Mouse (Mus musculus) limb, embryonic 13.5 days (tissue): ENCODE results near the gene Limk2. TPM values are rescaled to one million over a fixed set of nuclear protein-coding genes. Genes with fewer than 3 reads are reported as not detected.

ENCODE experiments used
- ATAC-seq: fragments of 200-750 bp; cut with Nextera tagmentation; 2 replicates; pipeline ENCODE4 v1.8.0; 2017; ENCODE audit warnings: low read depth, moderate number of reproducible peaks, moderate TSS enrichment; ENCODE audit not compliant: low FRiP score
- H3K27ac ChIP-seq: fragments of 300-500 bp; sonication (generic); 2 replicates; pipeline ENCODE4 v1.5.1; 2015; ENCODE audit warnings: inconsistent platforms, mild to moderate bottlenecking, moderate library complexity
- H3K27me3 ChIP-seq: fragments of 300-500 bp; sonication (generic); 2 replicates; pipeline ENCODE4 v1.6.1; 2015; ENCODE audit warnings: mild to moderate bottlenecking, inconsistent platforms
- H3K36me3 ChIP-seq: fragments of 300-500 bp; sonication (generic); 2 replicates; pipeline ENCODE4 v1.6.1; 2015; ENCODE audit warnings: inconsistent platforms, mild to moderate bottlenecking, moderate library complexity
- H3K4me1 ChIP-seq: fragments of 300-500 bp; sonication (generic); 2 replicates; pipeline ENCODE4 v1.6.1; 2015; ENCODE audit warnings: inconsistent platforms
- H3K4me2 ChIP-seq: fragments of 300-500 bp; sonication (generic); replicated peaks from 2 replicates; pipeline ENCODE4 v1.6.1; 2015; ENCODE audit warnings: inconsistent platforms, mild to moderate bottlenecking, moderate library complexity
- H3K4me3 ChIP-seq: fragments of 300-500 bp; sonication (generic); 2 replicates; pipeline ENCODE4 v1.5.1; 2015; ENCODE audit warnings: moderate library complexity, mild to moderate bottlenecking, inconsistent platforms
- H3K9ac ChIP-seq: fragments of 300-500 bp; sonication (generic); 2 replicates; pipeline ENCODE4 v1.6.1; 2015; ENCODE audit warnings: mild to moderate bottlenecking, inconsistent platforms
- H3K9me3 ChIP-seq: fragments of 300-500 bp; sonication (generic); 2 replicates; pipeline ENCODE4 v1.6.1; 2016; ENCODE audit warnings: inconsistent platforms
- WGBS: fragments of 180-500 bp; shearing (Covaris S2); methylation state at CpG from one replicate; pipeline ENCODE4 v1.1.7; 2015; 5-methylcytosine and 5-hydroxymethylcytosine counted together
- polyA plus RNA-seq: library from polyadenylated mRNA; unstranded; fragments of >200 nt; fragmentation: Nextera tagmentation; extraction: Ambion mirVana; gene quantifications from 2 replicates; pipeline ENCODE4 v1.2.1, GENCODE M21; 2015

Gene Limk2
- polyA plus RNA-seq, 1 experiment from 2014 or later: 61.2 TPM

GRCm38 (mm10) chr11:3328806-3329775 lies 79.9 kb downstream of the Limk2 start:
- ATAC-seq: no peak
- 78% methylated on average over 11 of the region's 11 CpGs for WGBS
- H3K4me1 ChIP-seq: peaks cover 20% of the 10 kb centered on the region
- H3K27me3 ChIP-seq: no peaks in the 10 kb centered on the region
- no peak overlapping the region for H3K9ac ChIP-seq
- H3K4me2 ChIP-seq: no peak overlapping the region; the same call in 1 of the 2 replicates
- no peaks in the 10 kb centered on the region for H3K9me3 ChIP-seq
- no peak overlapping the region for H3K27ac ChIP-seq
- no peak overlapping the region for H3K4me3 ChIP-seq
- peaks cover 5% of the 10 kb centered on the region; the same call in 1 of the 2 replicates for H3K36me3 ChIP-seq

- no peak overlapping the region for H3K4me2 ChIP-seq
- H3K4me1 ChIP-seq: peaks cover 20% of the 10 kb centered on the region
- WGBS: 74% methylated on average over 5 of the region's 5 CpGs
- H3K27ac ChIP-seq: no peak overlapping the region
- H3K4me3 ChIP-seq: no peak overlapping the region
- no peaks in the 10 kb centered on the region for H3K27me3 ChIP-seq
- no peaks in the 10 kb centered on the region for H3K9me3 ChIP-seq
- H3K9ac ChIP-seq: no peak overlapping the region
- no peak for ATAC-seq
- peaks cover 2% of the 10 kb centered on the region; the same call in 1 of the 2 replicates for H3K36me3 ChIP-seq
Observed at GRCm38 (mm10) chr11:3328271-3328670, 80.7 kb downstream of the Limk2 start.

GRCm38 (mm10) chr11:3318286-3318685 lies 90.7 kb downstream of the Limk2 start:
- Histone ChIP-seq H3K4me3 (no peak overlapping the region), H3K4me1 (no peaks in the 10 kb centered on the region), H3K4me2 (no peak overlapping the region), H3K9ac (no peak overlapping the region), H3K27ac (no peak overlapping the region), H3K36me3 (peaks cover 7% of the 10 kb centered on the region; the same call in 1 of the 2 replicates), H3K27me3 (no peaks in the 10 kb centered on the region), H3K9me3 (no peaks in the 10 kb centered on the region)
- no peak for ATAC-seq
- whole genome bisulfite sequencing: 85% methylated on average over 3 of the region's 3 CpGs

- peaks cover 42% of the 10 kb centered on the region for H3K36me3 ChIP-seq
- H3K4me2 ChIP-seq: no peak overlapping the region
- no peaks in the 10 kb centered on the region for H3K4me1 ChIP-seq
- H3K4me3 ChIP-seq: no peak overlapping the region
- no peak overlapping the region for H3K27ac ChIP-seq
- H3K9ac ChIP-seq: no peak overlapping the region
- no peaks in the 10 kb centered on the region for H3K27me3 ChIP-seq
- no peaks in the 10 kb centered on the region for H3K9me3 ChIP-seq
- WGBS: 32% methylated on average over 2 of the region's 2 CpGs
- 0 out of 2 replicates have a peak, but pooled peaks have one; percentile 49 for ATAC-seq
Observed at GRCm38 (mm10) chr11:3314148-3314547, 94.8 kb downstream of the Limk2 start.

- Histone ChIP-seq H3K36me3 (peaks cover 50% of the 10 kb centered on the region), H3K4me2 (no peak overlapping the region), H3K27me3 (no peaks in the 10 kb centered on the region)
Observed at GRCm38 (mm10) chr11:3313294-3313693, 95.7 kb downstream of the Limk2 start.

GRCm38 (mm10) chr11:3311586-3312347 lies 97.2 kb downstream of the Limk2 start:
- no peaks in the 10 kb centered on the region for H3K9me3 ChIP-seq
- H3K36me3 ChIP-seq: peaks cover 66% of the 10 kb centered on the region
- no peaks in the 10 kb centered on the region for H3K27me3 ChIP-seq
- H3K9ac ChIP-seq: no peak overlapping the region
- no peak overlapping the region for H3K27ac ChIP-seq
- H3K4me2 ChIP-seq: no peak overlapping the region
- WGBS: 76% methylated on average over 10 of the region's 10 CpGs
- no peaks in the 10 kb centered on the region for H3K4me1 ChIP-seq
- H3K4me3 ChIP-seq: no peak overlapping the region
- no peak for ATAC-seq

More at GRCm38 (mm10) chr11:3313294-3313693, 95.7 kb downstream of the Limk2 start:
- no peak for ATAC-seq
- WGBS: 86% methylated on average over 1 of the region's 1 CpGs
- H3K4me3 ChIP-seq: no peak overlapping the region
- no peak overlapping the region for H3K9ac ChIP-seq
- no peak overlapping the region for H3K27ac ChIP-seq
- H3K9me3 ChIP-seq: no peaks in the 10 kb centered on the region
- H3K4me1 ChIP-seq: no peaks in the 10 kb centered on the region

- no peak overlapping the region for H3K4me2 ChIP-seq
- peaks cover 74% of the 10 kb centered on the region for H3K36me3 ChIP-seq
- H3K9me3 ChIP-seq: no peaks in the 10 kb centered on the region
- ATAC-seq: 0 out of 2 replicates have a peak, but pooled peaks have one; percentile 9
- 82% methylated on average over 10 of the region's 10 CpGs for WGBS
- H3K27me3 ChIP-seq: no peaks in the 10 kb centered on the region
- no peak overlapping the region for H3K9ac ChIP-seq
- H3K27ac ChIP-seq: no peak overlapping the region
- no peak overlapping the region for H3K4me3 ChIP-seq
- no peaks in the 10 kb centered on the region for H3K4me1 ChIP-seq
Observed at GRCm38 (mm10) chr11:3310789-3311585, 98.0 kb downstream of the Limk2 start.

GRCm38 (mm10) chr11:3309884-3310283 lies 99.1 kb downstream of the Limk2 start:
- Histone ChIP-seq H3K4me2 (no peak overlapping the region), H3K27ac (no peak overlapping the region), H3K4me1 (no peaks in the 10 kb centered on the region), H3K36me3 (peaks cover 85% of the 10 kb centered on the region), H3K4me3 (no peak overlapping the region), H3K9me3 (no peaks in the 10 kb centered on the region), H3K9ac (no peak overlapping the region), H3K27me3 (no peaks in the 10 kb centered on the region)
- WGBS: 89% methylated on average over 4 of the region's 4 CpGs
- ATAC-seq: no peak

- Histone ChIP-seq H3K9me3 (no peaks in the 10 kb centered on the region), H3K9ac (no peak overlapping the region), H3K4me2 (no peak overlapping the region), H3K4me1 (no peaks in the 10 kb centered on the region; the same call in 1 of the 2 replicates), H3K4me3 (no peak overlapping the region), H3K27me3 (no peaks in the 10 kb centered on the region), H3K27ac (no peak overlapping the region), H3K36me3 (peaks cover 94% of the 10 kb centered on the region)
- ATAC-seq: no peak
- 95% methylated on average over 3 of the region's 3 CpGs for WGBS
Observed at GRCm38 (mm10) chr11:3307875-3308274, 101.1 kb downstream of the Limk2 start.

GRCm38 (mm10) chr11:3305821-3306220 lies 103.2 kb downstream of the Limk2 start:
- 92% methylated on average over 4 of the region's 4 CpGs for WGBS

GRCm38 (mm10) chr11:3302792-3303191 lies 106.2 kb downstream of the Limk2 start:
- H3K4me1 ChIP-seq: peaks cover 10% of the 10 kb centered on the region; the same call in 1 of the 2 replicates
- H3K9ac ChIP-seq: no peak overlapping the region
- H3K36me3 ChIP-seq: peaks cover 99% of the 10 kb centered on the region
- ATAC-seq: no peak
- no peak overlapping the region for H3K4me2 ChIP-seq
- no peak overlapping the region for H3K4me3 ChIP-seq
- 67% methylated on average over 4 of the region's 4 CpGs for WGBS
- no peaks in the 10 kb centered on the region for H3K27me3 ChIP-seq
- H3K27ac ChIP-seq: no peak overlapping the region
- no peaks in the 10 kb centered on the region for H3K9me3 ChIP-seq

More at GRCm38 (mm10) chr11:3305821-3306220, 103.2 kb downstream of the Limk2 start:
- no peaks in the 10 kb centered on the region for H3K27me3 ChIP-seq
- peaks cover 10% of the 10 kb centered on the region; the same call in 1 of the 2 replicates for H3K4me1 ChIP-seq
- H3K9ac ChIP-seq: no peak overlapping the region
- H3K4me2 ChIP-seq: no peak overlapping the region
- H3K4me3 ChIP-seq: no peak overlapping the region
- peaks cover 99% of the 10 kb centered on the region for H3K36me3 ChIP-seq
- no peak for ATAC-seq
- H3K9me3 ChIP-seq: no peaks in the 10 kb centered on the region
- no peak overlapping the region for H3K27ac ChIP-seq
